Mouse (Mus musculus): ENCODE results near the gene Wdfy4. TPM values are rescaled to one million over a fixed set of nuclear protein-coding genes. Genes with fewer than 3 reads are reported as not detected.

The Wdfy4 gene
- total RNA-seq, 2 experiments from 2014 or later = 32.7 to 51.9 TPM

- ATAC-seq (replicated peaks; ENCODE audit: poor library complexity) = no peak
These were observed 194.2 kb downstream of the Wdfy4 start, which contains the start of gene Lrrc18 for GRCm38 (mm10) chr14:32991082-32991481. Lrrc18 (plus strand) TSS chr14:32991382.

- ATAC-seq (replicated peaks; ENCODE audit: poor library complexity) = no peak
These were observed 198.6 kb downstream of the Wdfy4 start for GRCm38 (mm10) chr14:32986659-32987058.

DNA sequence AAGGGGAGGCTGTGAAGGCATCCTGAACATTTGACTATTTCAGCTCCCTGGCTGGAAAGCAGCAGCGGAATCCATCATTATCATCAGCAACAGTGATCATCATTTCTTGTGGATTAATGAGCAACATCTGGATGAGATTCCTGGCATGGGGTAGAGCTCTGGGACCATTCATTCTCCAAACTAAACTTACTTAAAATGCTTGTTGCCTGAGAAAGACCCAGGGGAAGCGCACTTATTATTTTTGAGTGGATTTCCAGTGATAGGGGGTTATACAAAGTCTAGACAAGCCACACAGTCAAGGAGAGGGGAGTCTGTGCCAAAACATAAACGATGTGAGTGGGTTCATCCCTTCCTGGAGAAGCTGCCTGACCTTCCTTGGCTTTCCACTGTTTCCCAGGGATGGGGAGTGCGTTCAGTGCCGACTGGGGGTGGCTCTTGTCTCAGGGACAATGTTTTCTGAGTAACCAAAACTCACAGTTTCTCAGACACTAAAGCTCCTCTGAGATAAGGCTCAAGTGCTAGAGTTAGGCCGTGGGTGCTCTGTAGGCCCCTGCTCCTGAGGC, 201.1 kb downstream of the Wdfy4 start:
- ATAC-seq (replicated peaks; ENCODE audit: poor library complexity) = no peak

DNA sequence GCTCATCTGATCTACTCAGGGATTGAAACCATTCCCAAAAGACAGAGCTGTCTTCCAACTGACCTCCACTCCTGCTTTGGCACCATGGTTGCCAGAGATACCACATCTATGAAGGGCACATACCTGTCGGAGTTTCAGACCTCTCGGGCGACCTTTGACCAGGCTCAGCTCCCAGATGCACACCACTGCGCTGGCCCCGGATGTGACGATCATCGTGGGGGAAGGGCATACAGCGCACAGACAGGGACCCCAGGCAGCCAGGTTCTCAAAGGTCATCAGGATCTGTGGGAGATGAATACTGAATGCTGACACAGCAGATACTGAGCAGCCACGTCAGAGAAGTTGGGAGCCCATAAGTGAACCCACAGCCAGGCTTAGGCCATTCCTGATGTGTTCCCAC, 214.6 kb downstream of the Wdfy4 start:
- no peak for ATAC-seq (replicated peaks; ENCODE audit: poor library complexity)

DNA sequence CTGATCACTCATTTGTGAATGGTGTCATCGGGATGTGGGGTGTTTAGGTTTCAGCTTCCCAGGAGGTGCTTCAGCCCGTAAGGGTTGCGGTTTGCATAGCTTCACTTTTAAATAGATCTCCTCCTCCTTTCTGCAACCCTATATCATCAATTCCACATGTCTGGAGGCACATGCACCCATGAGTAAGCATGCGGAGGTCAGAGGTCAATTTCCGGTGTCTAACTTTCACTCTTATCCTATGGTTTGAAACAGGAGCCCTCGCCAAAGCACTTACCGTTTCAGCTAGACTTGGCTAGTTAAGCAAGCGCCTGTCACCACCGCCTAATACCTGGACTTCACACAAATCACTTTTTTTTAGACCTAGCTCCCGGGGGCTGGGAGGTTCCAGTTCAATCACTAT, 220.6 kb downstream of the Wdfy4 start:
- no peak for ATAC-seq (replicated peaks; ENCODE audit: poor library complexity)

GRCm38 (mm10) chr14:32960481-32960880, 224.8 kb downstream of the Wdfy4 start:
- peak; percentile 65 for ATAC-seq (replicated peaks; ENCODE audit: poor library complexity)

GRCm38 (mm10) chr14:32958671-32959070, 226.6 kb downstream of the Wdfy4 start:
- no peak for ATAC-seq (replicated peaks; ENCODE audit: poor library complexity)

DNA sequence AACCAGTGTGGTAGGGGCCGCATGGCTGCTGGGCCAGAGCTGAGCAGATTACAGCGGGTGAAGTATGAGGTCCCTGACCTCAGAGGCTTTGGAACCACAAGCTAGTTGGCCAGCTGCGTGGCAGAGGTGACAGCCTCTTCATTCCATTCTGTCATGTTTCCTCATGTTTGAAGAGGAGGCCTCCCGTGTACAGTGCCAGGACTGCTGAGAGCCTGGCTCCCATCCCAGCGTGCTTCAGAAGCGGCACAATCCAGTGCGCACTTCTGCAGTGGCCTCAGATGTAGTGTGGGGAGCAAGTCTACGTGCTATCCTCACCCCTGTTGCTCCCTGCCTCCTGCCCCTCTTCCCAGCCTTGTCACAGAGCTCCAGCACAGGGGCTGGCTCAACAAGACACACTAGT, 228.8 kb downstream of the Wdfy4 start:
- no peak for ATAC-seq (replicated peaks; ENCODE audit: poor library complexity)

GRCm38 (mm10) chr14:32950312-32951301, 234.7 kb downstream of the Wdfy4 start:
- no peak for ATAC-seq (replicated peaks; ENCODE audit: poor library complexity)

DNA sequence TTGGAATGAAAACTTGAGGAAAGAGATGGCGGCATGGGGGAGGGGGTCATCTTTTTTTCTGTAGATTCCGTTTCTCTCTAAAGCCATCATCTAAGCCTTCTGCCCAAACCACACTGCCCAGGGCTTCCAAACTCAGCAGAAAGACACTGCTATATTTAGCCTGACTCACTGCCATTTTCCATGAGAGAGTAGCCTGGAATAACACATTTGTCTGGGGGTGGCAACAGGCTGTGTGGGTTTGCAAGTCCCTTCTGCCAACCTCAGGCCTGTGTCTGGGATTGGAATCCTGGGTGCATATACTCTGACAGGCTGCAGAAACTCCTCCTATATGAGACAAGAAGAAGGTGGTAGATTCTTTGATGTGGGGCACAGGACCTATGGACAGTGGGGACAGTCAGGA, 237.8 kb downstream of the Wdfy4 start:
- ATAC-seq (replicated peaks; ENCODE audit: poor library complexity) = no peak

GRCm38 (mm10) chr14:32939217-32939616, 246.1 kb downstream of the Wdfy4 start:
- peak; percentile 58 for ATAC-seq (replicated peaks; ENCODE audit: poor library complexity)

DNA sequence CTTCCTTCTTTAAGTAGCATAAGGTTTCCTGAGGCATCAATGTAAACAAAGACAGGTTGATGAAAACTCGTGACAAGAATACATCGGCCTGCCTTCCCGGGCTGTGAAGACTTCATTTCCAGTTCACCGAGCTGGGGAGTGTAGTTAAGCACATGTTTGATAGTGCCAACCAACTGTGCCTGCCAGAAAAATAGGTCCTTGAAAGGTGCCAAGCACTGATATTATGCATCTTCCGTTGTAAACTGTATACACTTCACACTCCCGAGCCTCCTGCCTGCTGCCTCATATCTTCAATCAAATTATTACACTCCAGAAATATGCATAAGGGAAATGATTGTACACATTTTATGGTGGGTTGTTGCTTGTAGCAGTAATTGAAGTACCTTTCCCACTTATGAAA, 251.2 kb downstream of the Wdfy4 start:
- ATAC-seq (replicated peaks; ENCODE audit: poor library complexity) = no peak

GRCm38 (mm10) chr14:32932220-32932619, 253.1 kb downstream of the Wdfy4 start:
- ATAC-seq (replicated peaks; ENCODE audit: poor library complexity) = no peak

DNA sequence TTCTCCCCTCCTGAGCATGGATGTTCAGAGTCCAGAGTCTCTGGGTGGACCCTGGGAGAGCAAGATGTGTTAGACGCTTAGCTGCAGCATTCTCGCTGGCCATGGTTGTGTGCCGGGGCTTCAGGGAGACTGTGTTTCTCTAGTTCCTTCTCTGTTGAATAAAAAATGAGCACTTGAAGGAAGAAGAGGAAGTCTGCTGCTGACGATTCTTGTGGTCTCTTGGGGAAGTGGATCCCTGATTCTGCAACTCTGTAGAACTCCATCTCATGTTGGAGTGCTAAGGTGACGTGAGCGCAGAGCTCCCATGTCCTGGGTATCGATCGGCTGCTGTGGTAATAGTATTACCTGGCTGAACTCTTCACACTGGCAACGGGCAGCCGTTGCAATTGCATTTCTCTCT, 253.6 kb downstream of the Wdfy4 start:
- peak; percentile 95 for ATAC-seq (replicated peaks; ENCODE audit: poor library complexity)

GRCm38 (mm10) chr14:32923871-32924270, 261.4 kb downstream of the Wdfy4 start:
- ATAC-seq (replicated peaks; ENCODE audit: poor library complexity) = no peak

GRCm38 (mm10) chr14:32917919-32918318, 267.4 kb downstream of the Wdfy4 start:
- ATAC-seq (replicated peaks; ENCODE audit: poor library complexity) = no peak

DNA sequence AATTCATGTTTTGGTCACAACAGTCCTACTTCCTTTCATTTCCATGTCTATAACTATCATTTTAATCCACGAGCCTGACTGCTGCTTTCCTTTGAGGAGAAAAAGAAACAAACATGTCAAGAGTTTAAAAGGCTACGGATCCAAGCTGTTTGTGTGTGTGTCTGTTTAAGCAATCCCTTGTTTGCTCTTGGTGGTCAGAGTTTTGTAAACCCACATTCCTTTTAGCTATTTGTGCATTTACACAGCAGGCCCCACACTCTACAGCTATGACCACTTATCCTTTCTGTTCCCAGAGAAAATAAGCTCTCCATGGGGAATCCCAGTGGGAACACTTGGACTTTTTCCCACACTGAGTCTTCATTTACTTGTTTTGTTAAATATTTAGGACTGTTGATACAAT, 269.9 kb downstream of the Wdfy4 start:
- ATAC-seq (replicated peaks; ENCODE audit: poor library complexity) = no peak

GRCm38 (mm10) chr14:32911187-32911586, 274.1 kb downstream of the Wdfy4 start:
- no peak for ATAC-seq (replicated peaks; ENCODE audit: poor library complexity)

Measured in megakaryocyte progenitor cell, adult 5-6 weeks (primary cell).